Mouse (Mus musculus): ENCODE measurements around the gene Vmn1r152.
"Not testable (repeated sequence)": the region's sequence is repeated elsewhere in the genome, so short reads cannot be mapped to it uniquely, and the experiment has no call there.

- not testable (repeated sequence) for TF ChIP-seq CTCF (IDR thresholded peaks at IDR 0.05; ENCODE audit: borderline replicate concordance, insufficient read depth, low read length); POLR2A (IDR thresholded peaks at IDR 0.05; ENCODE audit: low read depth, low read length)
Observed at GRCm38 (mm10) chr7:22534787-22535186, 12.0 kb downstream of the Vmn1r152 start, which contains the start of gene Gm8677.
